Mouse (Mus musculus) yolk sac, embryonic 10.5 days (tissue): ENCODE results near the gene Rassf4.
"Not testable (repeated sequence)": the region's sequence is repeated elsewhere in the genome, so short reads cannot be mapped to it uniquely, and the experiment has no call there.

Source experiments
- DNase-seq: peaks from one replicate; pipeline ENCODE4 v3.0.0-alpha.2; 2017; ENCODE audit warnings: low spot score

Gene Rassf4

DNA sequence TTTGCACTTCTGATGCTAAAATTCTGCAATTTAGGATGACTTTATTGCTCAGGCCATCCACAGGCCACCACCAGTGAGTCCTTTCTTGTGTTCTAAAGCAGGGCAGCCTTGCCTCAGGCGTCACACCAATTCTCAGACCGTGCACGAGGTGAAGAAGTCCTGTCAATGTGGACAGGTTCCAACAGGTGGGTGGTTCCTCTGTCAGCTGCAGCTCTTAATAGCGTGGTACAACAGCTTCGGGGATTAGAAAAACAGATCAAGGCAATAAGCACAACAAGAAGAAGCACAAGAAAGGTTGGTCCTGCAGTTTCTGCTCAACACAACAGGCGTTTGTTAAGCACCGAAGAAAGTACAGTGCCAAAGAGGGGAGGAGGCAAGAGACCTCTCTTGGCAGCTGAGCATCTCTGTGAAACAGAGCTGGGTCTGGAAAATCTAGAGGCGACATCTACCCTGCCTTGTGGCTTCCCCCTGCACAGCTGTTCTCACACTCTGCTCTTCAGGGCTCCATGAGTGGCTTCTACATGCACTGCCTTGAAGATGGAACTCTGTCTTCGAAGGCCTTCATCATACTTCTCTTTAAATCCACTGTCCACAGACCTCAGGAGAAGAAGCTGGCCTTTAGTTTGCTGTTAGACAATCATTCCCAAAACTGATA is 37.0 kb downstream of the Rassf4 start:
- DNase-seq = no peak

DNA sequence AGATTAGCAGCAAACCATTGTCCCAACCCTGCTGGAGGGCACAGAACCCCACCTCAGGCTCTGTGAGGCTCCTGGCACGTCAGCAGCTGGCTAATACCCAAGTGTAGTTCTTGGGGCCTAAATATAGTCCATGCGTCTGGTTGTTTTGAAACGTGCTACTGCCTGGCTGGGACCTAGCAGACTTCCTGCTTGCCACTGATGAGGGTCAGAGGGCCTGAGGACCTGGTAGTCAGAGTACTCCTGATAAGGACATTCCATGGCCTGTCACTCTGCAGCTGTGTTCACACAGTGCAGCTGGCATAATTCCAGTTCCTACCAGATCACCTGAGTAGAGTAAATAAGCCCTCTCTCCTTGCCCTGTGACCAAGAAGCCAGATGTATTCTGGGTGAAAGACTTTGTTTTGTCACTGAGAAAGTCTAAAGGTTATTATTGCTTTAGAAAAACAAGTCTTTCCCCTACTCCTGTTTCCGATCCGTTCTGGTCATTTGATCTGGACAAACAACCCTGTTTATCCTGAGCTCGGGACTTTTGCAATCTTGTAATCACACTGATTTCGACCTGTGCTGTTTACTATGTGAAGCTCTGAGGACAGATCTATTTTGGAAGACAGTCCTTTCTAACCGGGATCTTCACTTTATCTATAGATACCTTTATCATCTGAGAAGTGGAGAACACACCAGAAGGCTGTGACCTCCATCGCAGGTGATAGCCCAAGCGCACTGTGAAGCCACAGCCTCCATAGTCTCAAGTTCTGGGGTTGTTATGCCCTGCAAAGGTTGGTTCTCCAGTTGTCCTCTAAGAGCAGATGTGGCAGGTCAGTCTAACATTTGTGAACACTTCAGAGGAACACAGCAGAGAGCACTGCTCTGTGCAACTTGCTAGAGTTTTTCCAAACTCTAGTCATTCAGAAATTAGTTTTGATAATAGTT is 38.2 kb downstream of the Rassf4 start:
- DNase-seq = peak; percentile 87

DNA sequence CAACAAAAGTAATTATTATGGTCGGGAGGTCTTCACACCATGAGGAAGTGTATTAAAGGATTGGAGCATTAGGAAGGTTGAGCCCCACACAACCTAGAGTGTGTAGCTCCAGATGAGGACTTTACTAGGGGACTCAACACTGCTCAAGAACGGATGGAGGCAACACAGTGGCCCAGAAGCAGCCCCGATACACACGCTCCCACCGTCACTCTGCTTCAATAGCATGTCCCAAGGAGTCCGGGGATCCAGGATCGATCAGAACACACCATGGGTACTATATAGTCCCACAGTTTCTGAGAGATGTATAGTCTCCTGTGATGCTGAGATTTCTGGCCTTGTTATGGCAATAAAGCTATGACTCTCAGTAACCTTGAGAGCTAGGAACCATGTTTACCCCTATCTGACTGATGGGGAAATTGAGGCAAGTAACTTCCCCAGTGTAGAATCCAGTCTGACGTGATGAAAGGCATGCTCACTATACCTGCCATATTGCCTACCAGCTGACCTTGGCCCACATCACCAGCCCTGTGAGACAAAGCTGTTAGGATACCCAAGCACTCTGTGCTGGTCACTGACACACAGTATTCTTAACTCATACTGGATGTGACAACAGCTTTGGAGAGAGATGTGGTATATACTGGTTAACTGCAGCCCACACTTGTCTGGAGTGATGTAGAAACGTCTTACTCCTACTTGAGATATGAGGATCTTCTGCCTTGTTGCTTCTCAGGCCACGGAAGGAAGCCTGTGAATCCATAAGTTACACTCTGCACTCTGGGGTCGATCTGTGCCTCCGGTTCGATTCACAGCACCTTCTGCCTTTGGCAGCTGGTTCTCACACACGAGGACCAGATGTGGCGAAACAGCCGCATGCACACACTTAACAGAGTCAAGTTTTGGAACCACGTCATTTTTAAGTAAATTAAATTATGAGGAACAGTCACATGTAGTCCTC is 39.7 kb downstream of the Rassf4 start:
- no peak for DNase-seq

DNA sequence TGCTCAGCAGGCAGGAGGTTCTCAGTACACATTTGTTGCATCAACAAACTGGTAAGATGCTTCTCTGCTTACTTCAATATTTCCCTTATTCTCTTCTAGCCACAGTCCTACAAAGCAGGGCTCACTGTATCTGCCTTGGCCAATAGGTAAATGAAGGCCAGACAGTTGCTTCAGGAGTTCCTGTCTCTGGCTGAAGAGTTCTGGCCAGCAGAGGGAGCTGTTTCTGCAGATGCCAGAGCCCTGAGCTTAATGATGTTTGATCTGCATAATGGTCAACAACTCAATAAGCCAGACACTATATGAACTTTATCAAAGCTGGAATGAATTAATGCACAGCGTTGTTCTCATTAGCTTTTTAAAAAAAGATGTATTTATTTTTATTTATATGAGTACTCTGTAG is 41.6 kb downstream of the Rassf4 start:
- peak; percentile 58 for DNase-seq

DNA sequence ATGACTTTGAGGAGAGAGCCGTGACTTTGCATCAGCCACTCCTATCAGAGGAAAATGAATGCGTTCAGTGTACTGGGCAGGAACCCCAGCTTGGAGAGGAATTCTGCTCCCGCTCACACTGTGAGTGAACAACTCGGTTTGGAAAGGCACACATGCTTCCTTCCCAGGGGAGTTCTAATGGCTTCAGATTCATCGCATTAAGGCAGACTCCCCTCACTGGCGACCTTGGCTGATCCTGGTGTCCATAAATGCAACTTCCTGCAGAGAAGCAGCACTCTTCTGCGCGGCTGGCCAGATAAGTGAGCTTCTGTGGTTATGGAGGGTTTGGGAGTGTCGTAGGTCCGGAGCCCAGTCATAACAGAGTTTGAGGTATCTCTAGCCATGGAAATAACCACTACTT is 44.0 kb downstream of the Rassf4 start:
- DNase-seq = no peak

DNA sequence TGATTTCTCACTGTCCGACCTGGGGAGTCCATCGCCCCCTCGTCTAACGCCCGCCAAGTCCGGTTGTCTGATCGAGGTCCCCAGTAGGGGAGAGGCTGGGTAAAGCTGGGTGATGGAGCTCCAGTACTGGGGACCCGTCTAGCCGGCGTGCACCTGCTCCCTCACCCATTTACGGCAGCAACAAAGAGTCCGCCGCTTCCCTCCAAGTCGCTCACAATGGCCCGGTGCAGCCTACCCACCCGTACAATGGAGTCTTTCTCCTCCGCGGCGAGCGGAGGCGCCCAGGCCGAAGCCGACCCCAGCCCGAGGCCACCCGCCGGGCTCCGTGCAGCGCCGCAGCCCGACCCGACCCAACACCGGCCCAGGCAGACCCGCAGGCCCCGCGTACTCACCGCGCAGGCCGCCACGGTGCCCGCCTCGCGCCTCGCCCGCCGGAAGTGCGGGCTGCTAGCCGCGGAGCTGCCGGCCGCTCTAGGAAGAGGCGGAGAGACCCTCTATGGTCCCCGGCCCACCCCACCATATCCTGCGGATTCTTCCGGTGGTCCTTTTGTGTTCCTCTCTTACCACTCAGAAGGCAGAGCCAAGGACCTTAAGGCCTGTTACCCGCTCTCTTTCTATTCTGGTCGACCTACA is 45.1 kb downstream of the Rassf4 start, which contains the start of gene Zfp422:
Zfp422 (minus strand) TSS at position 461 of the 633 bp plus-strand sequence.
- DNase-seq = peak; percentile 82

DNA sequence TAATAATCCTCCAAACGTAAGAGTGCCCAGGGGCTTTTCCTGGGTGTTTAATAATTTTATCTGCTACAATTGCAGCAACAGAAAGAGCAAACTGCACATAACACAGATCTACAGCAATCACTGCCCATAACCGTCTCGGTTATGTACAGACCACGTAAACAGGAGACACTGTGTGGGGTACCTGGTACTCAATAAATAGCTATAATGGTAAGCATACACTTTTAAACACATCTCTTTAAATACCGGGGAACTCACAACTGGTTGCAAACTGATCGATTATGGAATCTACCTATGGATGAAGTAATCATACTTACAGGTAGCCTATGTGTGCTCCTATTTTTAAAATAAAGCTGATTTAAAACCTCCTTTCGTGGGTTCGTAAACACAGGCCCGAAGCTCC is 45.7 kb downstream of the Rassf4 start:
- DNase-seq = no peak

DNA sequence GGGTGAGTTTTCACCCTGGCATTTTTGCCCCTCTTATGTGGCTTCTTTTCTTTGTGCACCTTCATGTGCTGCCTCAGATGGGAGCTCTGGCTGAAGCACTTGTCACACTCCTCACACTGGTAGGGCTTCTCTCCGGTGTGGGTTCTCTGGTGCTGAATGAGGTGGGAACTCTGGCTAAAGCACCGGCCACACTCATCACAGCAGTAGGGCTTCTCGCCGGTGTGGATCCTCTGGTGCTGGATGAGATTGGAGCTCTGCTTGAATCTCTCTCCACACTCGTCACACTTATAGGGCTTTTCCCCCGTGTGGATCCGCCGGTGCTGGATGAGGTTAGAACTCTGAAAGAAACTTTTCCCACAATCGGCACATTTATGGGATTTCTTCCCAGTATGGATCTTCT is 47.3 kb downstream of the Rassf4 start:
- DNase-seq = not testable (repeated sequence)

DNA sequence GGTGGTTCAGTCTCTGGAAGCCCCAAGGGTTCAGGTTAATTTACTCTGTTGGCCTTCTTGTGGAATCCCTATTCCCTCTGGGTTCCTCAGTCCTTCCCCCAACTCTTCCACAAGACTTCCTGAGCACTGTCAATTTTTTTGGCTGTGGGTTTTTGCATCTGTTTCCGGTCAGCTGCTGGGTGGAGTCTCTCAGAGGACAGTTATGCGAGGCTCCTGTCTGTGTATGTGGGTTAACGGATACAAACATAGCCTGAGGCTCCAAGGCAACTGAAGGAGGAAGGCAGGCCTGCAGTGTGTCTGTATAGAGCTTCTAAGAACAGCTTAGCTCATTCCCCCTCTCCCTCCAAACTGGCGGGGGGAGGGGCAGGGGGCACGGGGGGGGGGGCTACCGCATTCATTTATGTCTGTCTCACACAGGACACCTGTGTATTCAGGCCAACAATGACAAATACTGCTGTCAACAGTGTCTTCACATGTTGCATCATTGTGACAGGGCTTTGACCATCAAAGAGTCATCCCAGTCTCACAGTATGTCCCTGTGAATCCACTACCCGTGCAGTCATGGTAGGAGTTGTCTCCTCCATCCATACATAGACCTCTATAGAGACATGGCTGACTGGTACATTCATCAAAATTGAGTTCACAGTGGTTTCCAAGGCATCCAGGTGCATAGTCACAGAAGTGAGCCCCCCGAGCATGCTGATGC is 52.3 kb downstream of the Rassf4 start:
- no peak for DNase-seq

DNA sequence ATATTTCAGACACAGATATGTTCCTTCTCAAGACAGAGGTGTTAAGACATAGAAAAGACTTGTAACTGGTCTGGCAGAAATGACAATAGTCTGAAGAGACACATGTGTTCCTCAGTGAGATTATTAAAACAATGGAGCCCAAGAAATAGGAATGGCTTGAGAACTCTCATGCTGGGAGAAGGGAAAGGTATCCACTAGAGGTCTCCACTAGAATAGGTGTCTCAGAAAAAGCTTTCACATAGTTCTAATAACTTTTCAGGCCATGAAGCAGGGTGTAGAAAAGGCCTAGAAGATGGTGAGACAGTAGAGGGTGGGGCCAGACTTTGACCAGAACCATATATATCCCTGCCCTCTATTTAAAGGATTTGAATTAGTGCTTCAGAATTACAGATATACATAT is 55.7 kb downstream of the Rassf4 start:
- DNase-seq = no peak

DNA sequence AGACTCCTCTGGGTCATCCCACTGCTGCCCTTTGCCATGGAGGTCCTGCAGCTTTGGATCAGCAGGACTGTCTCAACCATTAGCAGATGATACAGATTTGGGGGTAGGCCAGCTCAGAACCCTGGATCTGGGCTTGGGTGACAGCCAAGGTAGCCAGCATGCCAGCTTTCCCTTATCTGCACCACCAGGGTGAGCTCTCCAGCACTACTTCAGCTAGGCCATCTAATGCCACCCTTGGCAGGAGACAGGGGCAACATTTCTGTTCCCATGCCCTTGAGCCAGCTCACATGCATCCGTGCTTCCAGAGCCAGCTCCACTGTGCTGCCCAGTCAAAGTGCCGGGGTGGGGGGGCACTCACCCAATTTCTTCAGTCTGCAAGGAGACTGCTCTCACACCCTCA is 58.0 kb downstream of the Rassf4 start:
- no peak for DNase-seq

DNA sequence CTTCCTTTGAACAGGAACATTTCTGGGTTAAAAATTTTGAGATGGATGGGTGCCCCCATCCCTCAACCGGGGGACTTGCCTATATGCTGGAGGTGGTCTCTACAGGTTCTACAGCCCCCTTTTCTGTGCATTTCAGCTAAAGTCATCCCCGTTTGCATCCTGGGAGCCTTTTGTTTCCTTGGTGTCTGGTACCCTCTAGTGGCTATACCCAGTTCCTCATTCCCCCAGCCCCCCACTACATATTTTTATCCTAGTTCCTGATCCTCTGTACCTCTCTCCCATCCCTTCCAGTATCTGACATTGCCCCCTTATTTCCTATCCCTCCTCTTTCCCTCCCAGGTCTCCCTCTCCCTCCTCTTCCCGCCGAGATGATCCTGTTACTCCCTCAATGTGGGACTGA is 66.5 kb downstream of the Rassf4 start:
- no peak for DNase-seq

DNA sequence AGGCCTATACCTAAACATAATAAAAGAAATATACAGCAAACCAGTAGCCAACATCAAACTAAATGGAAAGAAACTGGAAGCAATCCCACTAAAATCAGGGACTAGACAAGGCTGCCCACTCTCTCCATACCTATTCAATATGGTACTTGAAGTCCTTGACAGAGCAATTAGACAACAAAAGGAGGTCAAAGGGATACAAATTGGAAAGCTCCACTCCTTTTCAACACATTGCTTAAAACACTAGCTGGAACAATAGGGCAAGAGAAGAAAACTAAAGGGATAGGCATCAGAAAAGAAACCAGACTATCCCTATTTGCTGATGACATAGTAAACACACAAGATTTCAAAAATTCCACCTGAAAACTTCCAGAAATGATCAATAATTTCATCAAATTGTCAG is 72.8 kb downstream of the Rassf4 start:
- DNase-seq = not testable (repeated sequence)

DNA sequence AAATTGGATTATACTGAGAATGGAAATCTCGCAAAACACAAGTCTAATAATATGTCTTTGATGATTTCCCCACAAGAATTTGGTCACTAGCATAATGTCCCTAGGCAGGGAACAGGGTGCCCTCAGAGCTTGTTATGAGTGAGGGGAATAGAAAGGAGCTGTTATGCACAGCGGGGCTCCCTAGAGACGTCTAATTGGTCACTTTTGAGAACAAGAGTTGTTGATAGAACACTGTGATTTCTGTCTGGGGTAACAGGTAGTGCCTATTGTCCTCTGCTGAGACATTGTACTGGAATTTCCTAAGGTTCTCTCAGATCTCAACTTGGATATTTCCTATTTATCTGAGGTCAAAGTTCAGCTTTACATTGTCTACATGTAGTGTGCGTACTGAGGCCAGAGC is 89.7 kb downstream of the Rassf4 start, which contains the start of gene Olfr215:
Olfr215 (minus strand) TSS at position 101 of the 400 bp plus-strand sequence.
- no peak for DNase-seq
